Mouse (Mus musculus): ENCODE measurements around the gene Ptp4a2. TPM values are rescaled to one million over a fixed set of nuclear protein-coding genes. Genes with fewer than 3 reads are reported as not detected.

Ptp4a2 gene
- polyA plus RNA-seq, 1 experiment from 2014 or later: 272 TPM

DNA sequence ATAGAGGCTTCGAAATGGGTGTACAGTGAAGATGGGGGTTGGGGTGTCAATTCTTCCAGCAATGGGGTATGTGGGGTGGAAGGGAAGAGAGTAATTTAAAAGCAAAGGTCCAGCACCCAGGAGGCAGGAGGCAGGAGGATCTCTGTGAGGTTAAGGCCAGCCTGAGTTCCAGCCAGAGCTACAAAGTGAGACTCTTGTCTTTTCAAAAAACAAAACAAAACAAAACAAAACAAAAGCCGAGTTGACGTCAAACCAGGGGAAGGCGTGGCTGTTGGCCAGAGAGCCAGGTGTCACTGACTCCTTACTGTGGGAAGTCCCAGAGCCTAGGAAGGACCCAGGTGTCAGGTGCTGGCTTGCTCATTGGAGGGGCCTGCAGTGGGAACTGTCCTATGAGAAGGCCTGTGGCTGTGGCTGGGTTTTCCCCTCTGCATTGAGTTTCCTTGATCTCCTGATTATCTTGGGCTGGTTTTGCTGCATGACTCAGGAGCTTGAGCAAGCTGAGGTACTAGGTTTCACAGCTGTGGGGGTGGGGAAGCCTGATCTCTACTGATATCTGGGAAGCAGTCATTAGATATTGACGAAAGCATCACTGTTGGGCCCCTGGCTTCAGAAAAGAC lies 17.2 kb upstream of the Ptp4a2 start:
- H3K27me3 ChIP-seq (ENCODE audit: insufficient read depth, low read length): no peaks in the 10 kb centered on the region
- H3K27ac ChIP-seq (ENCODE audit: low read length): 0 out of 2 replicates have a peak overlapping the region, but pooled peaks have one; percentile 42
- no peaks in the 10 kb centered on the region for H3K9me3 ChIP-seq (ENCODE audit: low read length)
- H3K4me1 ChIP-seq (ENCODE audit: insufficient read depth, low read length): peaks cover 29% of the 10 kb centered on the region
- no peak overlapping the region for H3K4me3 ChIP-seq (ENCODE audit: low read length)
- ATAC-seq (ENCODE audit: low FRiP score, low TSS enrichment): peak; percentile 62
- no peak overlapping the region for H3K4me2 ChIP-seq (replicated peaks; ENCODE audit: low read depth, low read length)
- no peaks in the 10 kb centered on the region for H3K36me3 ChIP-seq (ENCODE audit: insufficient read depth, low read length)
- no peak overlapping the region for H3K9ac ChIP-seq (replicated peaks; ENCODE audit: low read length)
- WGBS: 66% methylated on average over 5 of the region's 5 CpGs

DNA sequence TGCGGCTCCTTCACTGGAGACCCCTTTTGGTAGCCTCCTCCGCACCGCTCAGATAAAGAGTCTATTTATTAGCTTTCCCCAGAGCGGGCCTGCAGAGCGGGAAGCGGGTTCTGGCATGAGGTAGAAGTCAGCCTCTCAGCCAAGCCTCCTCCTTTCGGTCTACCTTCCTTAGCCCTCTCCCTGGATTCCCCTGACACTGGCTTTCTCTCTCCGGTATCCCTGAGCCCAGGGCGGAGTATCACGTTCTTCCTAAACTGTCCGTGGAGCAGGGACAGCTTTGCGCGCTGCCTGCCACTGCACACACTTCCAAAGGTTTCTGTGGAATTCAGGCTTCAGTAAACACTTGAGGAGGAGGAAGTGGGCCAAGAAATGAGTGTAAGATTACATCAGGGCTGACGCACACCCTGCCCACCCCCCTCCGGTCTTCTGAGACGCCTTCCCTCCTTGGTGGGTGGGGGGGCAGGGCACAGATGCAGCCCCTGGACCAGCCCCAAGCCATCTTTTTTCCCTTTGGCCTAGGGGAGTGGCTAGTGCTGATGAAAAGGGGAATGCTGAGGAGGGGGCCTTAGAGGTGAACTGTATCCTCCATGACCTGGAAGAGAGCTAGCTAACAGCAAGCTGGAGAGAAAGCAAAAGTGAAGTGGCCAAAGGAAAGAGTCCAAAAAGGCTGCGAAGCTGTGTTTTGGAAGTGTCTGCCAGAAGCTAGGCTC lies 15.7 kb upstream of the Ptp4a2 start:
- ATAC-seq (ENCODE audit: low FRiP score, low TSS enrichment): peak; percentile 81
- Histone ChIP-seq H3K4me2 (replicated peaks; ENCODE audit: low read depth, low read length) (peak overlapping the region; percentile 46), H3K4me3 (ENCODE audit: low read length) (peak overlapping the region; percentile 23), H3K9ac (replicated peaks; ENCODE audit: low read length) (peak overlapping the region; percentile 65), H3K4me1 (ENCODE audit: insufficient read depth, low read length) (peaks cover 29% of the 10 kb centered on the region), H3K9me3 (ENCODE audit: low read length) (no peaks in the 10 kb centered on the region), H3K27me3 (ENCODE audit: insufficient read depth, low read length) (no peaks in the 10 kb centered on the region), H3K27ac (ENCODE audit: low read length) (peak overlapping the region; percentile 97), H3K36me3 (ENCODE audit: insufficient read depth, low read length) (no peaks in the 10 kb centered on the region)
- WGBS: 4% methylated on average over 17 of the region's 17 CpGs

DNA sequence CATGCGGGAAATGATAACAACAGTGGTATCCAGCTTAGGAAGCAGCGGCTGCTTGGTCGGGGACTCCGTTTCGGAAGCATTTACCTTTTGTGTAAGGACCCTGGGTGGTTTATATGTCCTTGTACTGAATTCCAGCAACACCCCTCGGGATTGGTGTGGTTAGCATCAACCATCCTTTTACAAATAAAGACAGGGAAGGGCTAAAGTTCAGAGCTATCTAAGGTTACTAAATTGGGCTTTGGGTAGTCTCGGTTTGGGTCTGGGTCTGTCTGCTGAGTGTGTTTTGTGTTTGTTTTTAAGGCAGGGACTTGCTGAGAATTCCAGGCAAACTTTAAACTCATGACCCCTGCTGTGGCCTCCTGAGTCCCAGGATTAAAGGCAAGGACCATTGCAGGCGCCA lies 15.2 kb upstream of the Ptp4a2 start:
- H3K9ac ChIP-seq (replicated peaks; ENCODE audit: low read length): peak overlapping the region; percentile 65
- no peaks in the 10 kb centered on the region for H3K9me3 ChIP-seq (ENCODE audit: low read length)
- no peak for ATAC-seq (ENCODE audit: low FRiP score, low TSS enrichment)
- no peaks in the 10 kb centered on the region for H3K36me3 ChIP-seq (ENCODE audit: insufficient read depth, low read length)
- peak overlapping the region; percentile 23; the same call in 1 of the 2 replicates for H3K4me3 ChIP-seq (ENCODE audit: low read length)
- peaks cover 29% of the 10 kb centered on the region for H3K4me1 ChIP-seq (ENCODE audit: insufficient read depth, low read length)
- peak overlapping the region; percentile 97 for H3K27ac ChIP-seq (ENCODE audit: low read length)
- no peaks in the 10 kb centered on the region for H3K27me3 ChIP-seq (ENCODE audit: insufficient read depth, low read length)
- H3K4me2 ChIP-seq (replicated peaks; ENCODE audit: low read depth, low read length): peak overlapping the region; percentile 46
- WGBS: 22% methylated on average over 8 of the region's 8 CpGs

DNA sequence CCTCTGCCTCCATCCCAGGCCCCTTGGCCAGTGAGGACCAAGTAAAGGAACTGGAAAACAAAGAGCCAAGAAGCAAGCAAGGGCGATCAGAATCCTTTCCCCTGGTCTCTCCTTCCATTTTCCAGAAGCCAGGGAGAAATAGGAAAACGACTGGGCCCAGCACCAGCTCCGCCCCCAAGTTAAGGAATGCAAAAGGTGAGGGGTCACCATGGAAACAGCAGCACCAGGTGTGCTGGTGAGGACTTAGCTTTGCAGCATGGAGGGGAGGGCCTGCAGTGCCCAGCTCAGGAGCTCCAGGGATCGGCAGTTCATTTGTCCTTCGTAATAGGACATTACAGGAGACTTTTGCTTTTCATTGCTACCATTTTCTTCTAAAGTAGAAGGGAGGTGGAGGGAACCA lies 13.0 kb upstream of the Ptp4a2 start:
- H3K4me1 ChIP-seq (ENCODE audit: insufficient read depth, low read length): peaks cover 29% of the 10 kb centered on the region
- ATAC-seq (ENCODE audit: low FRiP score, low TSS enrichment): no peak
- no peak overlapping the region for H3K4me3 ChIP-seq (ENCODE audit: low read length)
- no peaks in the 10 kb centered on the region for H3K9me3 ChIP-seq (ENCODE audit: low read length)
- peak overlapping the region; percentile 38; the same call in 1 of the 2 replicates for H3K27ac ChIP-seq (ENCODE audit: low read length)
- no peaks in the 10 kb centered on the region for H3K36me3 ChIP-seq (ENCODE audit: insufficient read depth, low read length)
- H3K27me3 ChIP-seq (ENCODE audit: insufficient read depth, low read length): no peaks in the 10 kb centered on the region
- no peak overlapping the region for H3K4me2 ChIP-seq (replicated peaks; ENCODE audit: low read depth, low read length)
- H3K9ac ChIP-seq (replicated peaks; ENCODE audit: low read length): no peak overlapping the region
- 35% methylated on average over 5 of the region's 5 CpGs for WGBS

DNA sequence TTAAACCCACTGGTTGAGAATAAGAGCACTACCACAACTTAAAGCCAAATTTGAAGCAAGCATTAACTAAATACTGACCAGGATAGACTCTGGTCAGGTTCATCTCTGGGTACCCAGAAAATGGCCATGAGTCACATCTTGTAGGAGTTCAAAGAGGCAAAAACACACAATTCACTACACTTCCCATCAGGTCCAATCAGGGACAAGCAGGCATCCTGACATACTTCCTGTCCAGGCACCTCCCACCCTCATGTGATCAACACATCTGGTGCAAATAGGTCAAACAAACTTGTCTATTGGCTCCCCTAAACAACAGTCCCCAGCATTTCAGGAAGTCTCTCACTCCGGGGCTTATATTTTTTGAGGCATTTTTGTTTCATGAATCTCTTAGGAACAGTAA lies 7.7 kb upstream of the Ptp4a2 start:
- WGBS: 47% methylated on average over 1 of the region's 1 CpGs
- no peak for ATAC-seq (ENCODE audit: low FRiP score, low TSS enrichment)
- peaks cover 1% of the 10 kb centered on the region; the same call in 1 of the 2 replicates for H3K4me1 ChIP-seq (ENCODE audit: insufficient read depth, low read length)
- no peaks in the 10 kb centered on the region for H3K36me3 ChIP-seq (ENCODE audit: insufficient read depth, low read length)
- no peak overlapping the region for H3K9ac ChIP-seq (replicated peaks; ENCODE audit: low read length)
- no peaks in the 10 kb centered on the region for H3K27me3 ChIP-seq (ENCODE audit: insufficient read depth, low read length)
- no peak overlapping the region for H3K4me3 ChIP-seq (ENCODE audit: low read length)
- no peaks in the 10 kb centered on the region for H3K9me3 ChIP-seq (ENCODE audit: low read length)
- no peak overlapping the region for H3K27ac ChIP-seq (ENCODE audit: low read length)
- H3K4me2 ChIP-seq (replicated peaks; ENCODE audit: low read depth, low read length): no peak overlapping the region

DNA sequence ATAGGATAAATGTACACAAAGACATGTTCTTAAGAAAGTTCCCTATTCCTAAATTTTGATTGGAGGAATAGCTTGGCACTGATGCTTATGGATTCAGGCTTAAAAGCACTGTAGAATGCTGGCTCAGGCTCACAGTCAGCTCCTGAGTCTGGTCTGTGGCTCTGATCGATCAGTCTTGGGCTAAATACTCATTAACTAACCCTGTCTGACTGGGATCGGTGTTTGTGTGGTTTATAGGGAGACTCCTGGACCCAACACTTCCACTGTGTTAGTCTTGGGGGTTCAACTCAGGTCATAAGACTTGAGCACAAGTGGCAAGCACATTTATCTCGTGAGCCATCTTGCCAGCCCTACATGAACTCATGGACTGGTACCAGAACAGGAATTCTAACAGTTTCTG lies 6.0 kb upstream of the Ptp4a2 start:
- no peaks in the 10 kb centered on the region for H3K9me3 ChIP-seq (ENCODE audit: low read length)
- WGBS: 84% methylated on average over 3 of the region's 3 CpGs
- no peak overlapping the region for H3K4me3 ChIP-seq (ENCODE audit: low read length)
- no peak overlapping the region for H3K9ac ChIP-seq (replicated peaks; ENCODE audit: low read length)
- no peak for ATAC-seq (ENCODE audit: low FRiP score, low TSS enrichment)
- no peaks in the 10 kb centered on the region for H3K4me1 ChIP-seq (ENCODE audit: insufficient read depth, low read length)
- no peak overlapping the region for H3K27ac ChIP-seq (ENCODE audit: low read length)
- H3K36me3 ChIP-seq (ENCODE audit: insufficient read depth, low read length): no peaks in the 10 kb centered on the region
- no peaks in the 10 kb centered on the region for H3K27me3 ChIP-seq (ENCODE audit: insufficient read depth, low read length)
- no peak overlapping the region for H3K4me2 ChIP-seq (replicated peaks; ENCODE audit: low read depth, low read length)

DNA sequence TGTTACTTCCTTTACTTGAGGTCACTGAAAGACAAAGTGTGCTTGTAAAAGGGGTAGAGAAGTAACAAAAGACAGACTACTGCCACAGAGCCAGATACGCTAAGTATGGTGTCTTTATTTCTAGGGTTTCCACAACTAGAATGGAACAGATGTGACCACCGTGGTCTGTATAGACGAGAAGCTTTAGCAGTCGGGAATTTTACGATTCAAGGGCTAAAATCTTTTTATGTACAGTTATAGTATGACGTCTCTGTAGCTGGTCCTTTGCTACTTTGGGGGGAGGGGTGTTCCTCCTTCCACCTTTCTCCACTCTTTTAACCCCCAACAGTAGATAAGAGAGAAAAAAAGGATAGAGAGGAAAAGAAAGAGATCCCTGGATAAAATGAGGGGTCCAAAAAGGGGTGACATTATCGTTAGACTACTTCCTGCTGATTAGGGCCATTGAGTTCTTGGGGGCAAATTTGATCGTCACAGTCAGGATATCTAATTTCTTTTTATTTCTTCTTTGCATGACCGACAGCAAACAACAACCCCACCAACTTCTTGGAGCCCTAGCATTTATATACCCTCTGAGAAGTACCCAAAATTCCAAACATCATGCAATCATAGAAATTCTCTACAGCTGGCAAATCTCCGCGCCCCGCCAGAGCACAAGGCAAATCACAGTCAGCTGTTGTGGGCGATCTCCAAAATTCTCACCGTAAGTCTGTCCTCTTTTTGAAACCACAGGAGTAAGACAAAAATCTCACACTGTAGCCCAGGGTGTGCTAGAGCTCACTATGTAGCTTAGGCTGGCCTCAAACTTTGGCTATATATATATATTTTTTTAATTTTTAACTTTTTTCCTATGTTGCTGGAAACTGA lies 818 bp downstream of the Ptp4a2 start:
- H3K4me2 ChIP-seq (replicated peaks; ENCODE audit: low read depth, low read length): peak overlapping the region; percentile 64
- no peaks in the 10 kb centered on the region for H3K36me3 ChIP-seq (ENCODE audit: insufficient read depth, low read length)
- no peaks in the 10 kb centered on the region for H3K27me3 ChIP-seq (ENCODE audit: insufficient read depth, low read length)
- peak overlapping the region; percentile 59 for H3K9ac ChIP-seq (replicated peaks; ENCODE audit: low read length)
- H3K9me3 ChIP-seq (ENCODE audit: low read length): no peaks in the 10 kb centered on the region
- 64% methylated on average over 14 of the region's 14 CpGs for WGBS
- no peak for ATAC-seq (ENCODE audit: low FRiP score, low TSS enrichment)
- peak overlapping the region; percentile 80 for H3K27ac ChIP-seq (ENCODE audit: low read length)
- no peak overlapping the region; the same call in 1 of the 2 replicates for H3K4me3 ChIP-seq (ENCODE audit: low read length)
- H3K4me1 ChIP-seq (ENCODE audit: insufficient read depth, low read length): peaks cover 18% of the 10 kb centered on the region

DNA sequence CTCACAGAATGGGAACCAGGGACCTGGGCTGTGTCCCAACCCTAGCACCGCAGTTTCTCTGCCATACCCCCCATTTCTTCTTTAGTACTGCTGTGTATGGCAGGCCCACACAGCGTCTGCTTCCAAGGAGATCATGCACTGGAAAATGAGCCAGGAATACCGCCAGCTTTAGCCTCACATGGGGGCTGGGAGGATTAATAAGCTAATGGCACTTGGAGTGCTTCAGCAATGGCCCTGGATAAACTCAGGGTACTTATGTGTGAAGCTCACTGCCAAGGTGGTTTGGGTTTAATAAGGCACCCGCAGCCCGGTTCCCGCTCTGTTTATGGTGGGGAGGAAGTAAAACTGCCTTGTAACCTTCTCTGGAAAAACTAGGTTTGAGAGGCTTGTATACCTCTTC lies 6.6 kb downstream of the Ptp4a2 start:
- Histone ChIP-seq H3K27ac (ENCODE audit: low read length) (no peak overlapping the region), H3K4me2 (replicated peaks; ENCODE audit: low read depth, low read length) (no peak overlapping the region), H3K9me3 (ENCODE audit: low read length) (no peaks in the 10 kb centered on the region), H3K27me3 (ENCODE audit: insufficient read depth, low read length) (no peaks in the 10 kb centered on the region), H3K36me3 (ENCODE audit: insufficient read depth, low read length) (no peaks in the 10 kb centered on the region), H3K4me3 (ENCODE audit: low read length) (no peak overlapping the region), H3K9ac (replicated peaks; ENCODE audit: low read length) (no peak overlapping the region), H3K4me1 (ENCODE audit: insufficient read depth, low read length) (peaks cover 33% of the 10 kb centered on the region)
- ATAC-seq (ENCODE audit: low FRiP score, low TSS enrichment): no peak
- WGBS: 77% methylated on average over 6 of the region's 6 CpGs

DNA sequence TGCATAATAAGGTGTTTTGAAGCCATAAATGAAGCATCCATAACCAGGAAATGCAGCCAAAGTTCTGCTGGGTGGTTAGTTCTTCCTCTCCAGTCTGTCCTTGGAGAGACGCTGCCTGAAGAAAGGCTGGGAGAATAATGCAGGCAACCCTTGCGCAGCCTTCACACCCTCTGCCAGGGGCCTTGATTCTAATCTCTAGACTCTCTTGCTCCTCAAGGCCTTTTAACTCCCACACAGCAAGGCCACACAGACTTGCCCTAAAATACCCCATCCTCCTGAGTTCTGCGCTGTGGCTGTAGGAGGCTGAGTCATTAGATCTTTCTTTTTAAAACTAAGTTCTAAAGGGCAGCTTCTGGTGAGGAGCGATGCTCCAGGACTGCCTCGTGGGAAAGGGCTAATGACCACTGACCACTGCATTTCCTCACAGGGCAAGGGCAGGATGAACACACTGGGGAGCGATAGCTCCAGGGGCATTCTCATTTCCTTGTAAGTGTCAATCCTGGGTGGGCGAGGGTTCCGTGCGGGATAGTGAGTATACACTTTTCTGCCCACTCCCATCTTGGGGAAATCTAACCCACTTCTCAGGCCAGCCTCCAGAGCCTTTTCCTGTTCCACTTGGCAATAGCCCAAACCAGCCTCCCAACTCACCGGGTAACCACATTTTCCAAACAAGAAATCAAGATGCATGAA lies 7.6 kb downstream of the Ptp4a2 start:
- no peak for ATAC-seq (ENCODE audit: low FRiP score, low TSS enrichment)
- H3K4me1 ChIP-seq (ENCODE audit: insufficient read depth, low read length): peaks cover 43% of the 10 kb centered on the region
- no peaks in the 10 kb centered on the region for H3K36me3 ChIP-seq (ENCODE audit: insufficient read depth, low read length)
- peak overlapping the region; percentile 59; the same call in 1 of the 2 replicates for H3K4me2 ChIP-seq (replicated peaks; ENCODE audit: low read depth, low read length)
- peak overlapping the region; percentile 95 for H3K27ac ChIP-seq (ENCODE audit: low read length)
- no peak overlapping the region for H3K9ac ChIP-seq (replicated peaks; ENCODE audit: low read length)
- H3K27me3 ChIP-seq (ENCODE audit: insufficient read depth, low read length): no peaks in the 10 kb centered on the region
- no peak overlapping the region for H3K4me3 ChIP-seq (ENCODE audit: low read length)
- H3K9me3 ChIP-seq (ENCODE audit: low read length): no peaks in the 10 kb centered on the region
- WGBS: 51% methylated on average over 10 of the region's 10 CpGs
